Mouse (Mus musculus) CH12.LX (cell line): ENCODE measurements at regions not wholly inside any gene's neighbourhood (a gene's known extent, or its start where the extent isn't known, plus 50 kb on each side); places are given as distances from the start of the nearest gene placed in this dataset.

Experiments
- DNase-seq: peaks from one replicate; pipeline ENCODE4 v3.0.0-alpha.2; 2013; ENCODE audit errors: extremely low read depth
- H3K27ac ChIP-seq: 2 replicates; pipeline ENCODE4 v1.5.1; 2012; ENCODE audit warnings: low read depth, mild to moderate bottlenecking, control low read depth, moderate library complexity; ENCODE audit not compliant: insufficient read depth
- H3K27me3 ChIP-seq: replicated peaks from 2 replicates; pipeline ENCODE3; 2012; ENCODE audit warnings: inconsistent platforms
- H3K36me3 ChIP-seq, 2 experiments: replicated peaks in 1 of 2; 2 replicates each; pipeline versions ENCODE3 to v1.6.1; 2012; ENCODE audit warnings: inconsistent platforms in 1 of 2, low read length in 1 of 2, mild to moderate bottlenecking in 1 of 2, mixed read lengths in 1 of 2, moderate library complexity in 1 of 2; ENCODE audit not compliant: control insufficient read depth in 1 of 2, insufficient read depth in 1 of 2
- H3K4me1 ChIP-seq, 2 experiments: 2 replicates each; pipeline ENCODE4 v1.6.1; 2012; ENCODE audit warnings: inconsistent platforms in 1 of 2, moderate library complexity in 1 of 2; ENCODE audit not compliant: insufficient read depth in 2 of 2, control insufficient read depth in 1 of 2
- H3K4me2 ChIP-seq: 2 replicates; pipeline ENCODE4 v1.6.1; 2012; ENCODE audit warnings: low read depth, mild to moderate bottlenecking, control low read depth; ENCODE audit not compliant: poor library complexity, insufficient read depth, severe bottlenecking
- H3K4me3 ChIP-seq, 3 experiments: fragments of 150-350 bp in 1 of 3; sonication (generic) in 1 of 3; replicated peaks in 1 of 3; 2 replicates each; pipeline versions ENCODE3 to v1.5.1; 2011 to 2012; ENCODE audit warnings: low read depth in 2 of 3, low read length in 2 of 3, mild to moderate bottlenecking in 2 of 3, moderate library complexity in 2 of 3, control low read depth in 1 of 3, improper control_type of control experiment in 1 of 3, inconsistent platforms in 1 of 3, mixed read lengths in 1 of 3; ENCODE audit not compliant: poor library complexity in 1 of 3
- H3K79me2 ChIP-seq: replicated peaks from 2 replicates; pipeline ENCODE4 v1.6.1; 2012; ENCODE audit warnings: mild to moderate bottlenecking, moderate library complexity; ENCODE audit not compliant: control insufficient read depth, poor library complexity, insufficient read depth, severe bottlenecking; ENCODE audit errors: extremely low read depth
- H3K9ac ChIP-seq: 2 replicates; pipeline ENCODE4 v1.6.1; 2012; ENCODE audit warnings: low read depth, mild to moderate bottlenecking, control low read depth, moderate library complexity; ENCODE audit not compliant: insufficient read depth
- H3K9me3 ChIP-seq: replicated peaks from 2 replicates; pipeline ENCODE3; 2012; ENCODE audit warnings: low read length, inconsistent platforms, mixed read lengths
- CHD1 ChIP-seq: IDR thresholded peaks from 2 replicates; pipeline ENCODE4 v1.6.1; 2012; ENCODE audit warnings: low read depth, low read length, improper control_type of control experiment, inconsistent platforms
- EP300 ChIP-seq: IDR thresholded peaks from 2 replicates; pipeline ENCODE4 v1.6.1; 2011; ENCODE audit warnings: low read length, improper control_type of control experiment
- IRF4 ChIP-seq: IDR thresholded peaks from 2 replicates; pipeline ENCODE4 v1.6.1; 2014; ENCODE audit warnings: low read depth, mild to moderate bottlenecking, inconsistent platforms, low read length, improper control_type of control experiment
- JUND ChIP-seq: conservative IDR thresholded peaks from 2 replicates; pipeline ENCODE4 v1.6.1; 2011; ENCODE audit warnings: low read depth, low read length, improper control_type of control experiment
- KAT2A ChIP-seq: IDR thresholded peaks from 2 replicates; pipeline ENCODE4 v1.6.1; 2012; ENCODE audit warnings: low read length, improper control_type of control experiment, inconsistent platforms; ENCODE audit not compliant: insufficient replicate concordance
- MAX ChIP-seq: IDR thresholded peaks from 2 replicates; pipeline ENCODE4 v1.6.1; 2011; ENCODE audit warnings: low read length, improper control_type of control experiment
- MXI1 ChIP-seq: IDR thresholded peaks from 2 replicates; pipeline ENCODE4 v1.6.1; 2011; ENCODE audit warnings: mild to moderate bottlenecking, low read depth, low read length, improper control_type of control experiment
- NELFE ChIP-seq: IDR thresholded peaks from 2 replicates; pipeline ENCODE4 v1.6.1; 2011; ENCODE audit warnings: low read depth, low read length, improper control_type of control experiment
- NRF1 ChIP-seq: IDR thresholded peaks from 2 replicates; pipeline ENCODE4 v1.6.1; 2014; ENCODE audit warnings: low read depth, mild to moderate bottlenecking, inconsistent platforms, low read length, improper control_type of control experiment, moderate library complexity
- POLR2AphosphoS2 ChIP-seq: IDR thresholded peaks from 2 replicates; pipeline ENCODE4 v1.6.1; 2011; ENCODE audit warnings: low read depth, low read length, improper control_type of control experiment
- RAD21 ChIP-seq: IDR thresholded peaks from 2 replicates; pipeline ENCODE4 v1.6.1; 2011; ENCODE audit warnings: low read depth, mild to moderate bottlenecking, low read length, improper control_type of control experiment, moderate library complexity
- RCOR1 ChIP-seq: conservative IDR thresholded peaks from 2 replicates; pipeline ENCODE4 v1.6.1; 2012; ENCODE audit warnings: low read depth, mild to moderate bottlenecking, inconsistent platforms, low read length, improper control_type of control experiment
- SIN3A ChIP-seq: IDR thresholded peaks from 2 replicates; pipeline ENCODE4 v1.6.1; 2012; ENCODE audit warnings: low read length, improper control_type of control experiment, inconsistent platforms
- SMC3 ChIP-seq: IDR thresholded peaks from 2 replicates; pipeline ENCODE4 v1.6.1; 2011; ENCODE audit warnings: low read depth, low read length, improper control_type of control experiment
- TBP ChIP-seq: conservative IDR thresholded peaks from 2 replicates; pipeline ENCODE4 v1.6.1; 2011; ENCODE audit warnings: low read depth, low read length, improper control_type of control experiment
- USF1 ChIP-seq: IDR thresholded peaks from 2 replicates; pipeline ENCODE4 v1.6.1; 2014; ENCODE audit warnings: low read depth, mild to moderate bottlenecking, inconsistent platforms, low read length, improper control_type of control experiment
- USF2 ChIP-seq: conservative IDR thresholded peaks from 2 replicates; pipeline ENCODE4 v1.6.1; 2011; ENCODE audit warnings: low read depth, low read length, improper control_type of control experiment
- ZC3H11A ChIP-seq: IDR thresholded peaks from 2 replicates; pipeline ENCODE4 v1.6.1; 2012; ENCODE audit warnings: low read depth, mild to moderate bottlenecking, inconsistent platforms, low read length, improper control_type of control experiment
- ZKSCAN1 ChIP-seq: IDR thresholded peaks from 2 replicates; pipeline ENCODE4 v1.6.1; 2012; ENCODE audit warnings: low read depth, inconsistent platforms, low read length, improper control_type of control experiment, borderline replicate concordance
- ZMIZ1 ChIP-seq: IDR thresholded peaks from 2 replicates; pipeline ENCODE4 v1.6.1; 2012; ENCODE audit warnings: low read depth, mild to moderate bottlenecking, inconsistent platforms, low read length, improper control_type of control experiment
- ZNF384 ChIP-seq: IDR thresholded peaks from 2 replicates; pipeline ENCODE4 v1.6.1; 2012; ENCODE audit warnings: low read depth, low read length, improper control_type of control experiment, inconsistent platforms
- dilution Hi-C: fragments of 300-500 bp; cut with MboI; formaldehyde crosslinking; loops from 2 replicates; pipeline ENCODE4 v1.14.3; 2020; ENCODE audit warnings: low sequenced_read_pairs; ENCODE audit not compliant: extremely low pct_unique_long_range_greater_than_20kb, extremely low pct_ligation_motif_present
- in situ Hi-C: fragments of 300-500 bp; cut with MboI; formaldehyde crosslinking; loops from 3 replicates; pipeline ENCODE4 v1.14.3; 2019; ENCODE audit warnings: low sequenced_read_pairs, low pct_ligation_motif_present, low pct_unique_long_range_greater_than_20kb, mixed read lengths

DNA sequence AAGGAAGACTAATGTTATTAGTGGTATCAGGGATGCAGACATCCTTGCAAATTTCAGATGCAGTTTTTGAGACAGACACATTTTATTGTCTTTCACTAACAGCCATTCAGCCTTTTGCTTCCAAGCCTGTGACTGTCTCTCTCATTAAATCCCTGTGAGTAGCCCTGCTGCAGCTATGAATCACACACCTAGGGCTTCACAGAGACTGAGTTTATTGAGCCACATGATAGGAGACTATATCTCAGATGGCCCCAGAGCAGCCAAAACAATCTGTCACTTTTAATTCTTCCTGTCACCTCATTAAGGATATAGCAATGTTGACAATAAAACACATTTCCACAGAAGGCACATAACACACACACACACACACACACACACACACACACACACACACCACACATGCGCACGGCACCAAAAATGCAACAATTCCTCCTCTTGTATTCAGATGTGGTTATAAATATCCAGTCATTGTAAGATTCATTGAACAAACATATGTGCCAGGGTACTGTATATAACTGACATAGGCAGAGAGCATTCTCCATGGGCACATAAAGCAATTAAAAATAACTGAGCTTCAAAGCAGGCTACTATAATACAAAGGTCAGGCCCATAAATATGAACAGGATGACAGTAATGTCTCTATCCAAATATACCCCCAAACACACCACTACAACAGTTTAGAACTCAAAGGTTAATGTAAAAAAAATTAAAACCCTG, 735.8 kb upstream of the Adgra3 start:
- no peaks in the 10 kb centered on the region for H3K36me3 ChIP-seq
- H3K4me3 ChIP-seq, result no peak overlapping the region
- H3K79me2 ChIP-seq, result no peaks in the 10 kb centered on the region
- H3K4me2 ChIP-seq, result no peak overlapping the region
- no peak for TF ChIP-seq ZKSCAN1
- TF ChIP-seq ZMIZ1, result no peak
- no peak for TF ChIP-seq RAD21
- TF ChIP-seq NELFE, result no peak
- TF ChIP-seq SIN3A, result no peak
- TF ChIP-seq TBP, result no peak
- no peak for TF ChIP-seq IRF4
- TF ChIP-seq CHD1, result no peak
- no peak for TF ChIP-seq USF1
- no peak for TF ChIP-seq KAT2A
- in situ Hi-C loops (no loop called here), dilution Hi-C loops (no loop called here)
- DNase-seq, result no peak
- H3K9ac ChIP-seq, result no peak overlapping the region
- H3K9me3 ChIP-seq, result no peaks in the 10 kb centered on the region
- H3K4me1 ChIP-seq, result no peaks in the 10 kb centered on the region
- no peaks in the 10 kb centered on the region for H3K27me3 ChIP-seq
- no peak overlapping the region for H3K27ac ChIP-seq

DNA sequence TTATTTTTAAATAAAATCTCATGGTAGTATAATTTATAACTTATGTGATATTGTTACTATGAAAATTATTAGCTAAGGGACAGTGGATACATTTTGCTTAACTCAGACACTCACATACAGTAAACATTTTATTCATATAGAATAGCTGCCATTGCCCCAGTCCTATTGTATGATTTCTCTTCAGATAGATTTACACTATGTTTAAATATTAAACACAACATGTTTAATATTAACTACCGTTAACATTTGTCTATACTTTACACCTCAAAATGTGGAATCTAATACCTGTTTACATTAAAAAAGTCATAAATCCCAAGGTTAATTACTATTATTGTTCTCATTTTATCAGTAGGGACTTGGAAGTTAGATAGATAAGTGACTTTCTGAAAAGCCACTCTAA, 734.8 kb upstream of the Adgra3 start:
- Histone ChIP-seq H3K79me2 (no peaks in the 10 kb centered on the region), H3K27ac (no peak overlapping the region), H3K4me2 (no peak overlapping the region), H3K36me3 (no peaks in the 10 kb centered on the region), H3K4me1 (no peaks in the 10 kb centered on the region), H3K9ac (no peak overlapping the region), H3K4me3 (no peak overlapping the region), H3K9me3 (no peaks in the 10 kb centered on the region), H3K27me3 (no peaks in the 10 kb centered on the region)
- TF ChIP-seq NRF1, result no peak
- TF ChIP-seq MAX, result no peak
- TF ChIP-seq KAT2A, result no peak
- TF ChIP-seq ZKSCAN1, result no peak
- TF ChIP-seq EP300, result no peak
- no peak for TF ChIP-seq ZMIZ1
- TF ChIP-seq RCOR1, result no peak
- TF ChIP-seq MXI1, result no peak
- no peak for TF ChIP-seq CHD1
- TF ChIP-seq ZC3H11A, result no peak
- TF ChIP-seq SMC3, result no peak
- no peak for TF ChIP-seq JUND
- TF ChIP-seq POLR2AphosphoS2, result no peak
- TF ChIP-seq IRF4, result no peak
- no peak for TF ChIP-seq SIN3A
- no peak for TF ChIP-seq RAD21
- no peak for TF ChIP-seq USF2
- no peak for TF ChIP-seq ZNF384
- DNase-seq, result no peak
- in situ Hi-C loops (no loop called here), dilution Hi-C loops (no loop called here)
